Mouse (Mus musculus) frontal cortex, postnatal 10 days (tissue): ENCODE data around the gene Ckap2.

ENCODE experiments used
- DNase-seq, 2 experiments: peaks; one replicate each; pipeline ENCODE4 v3.0.0; 2022; ENCODE audit warnings: low spot score in 2 of 2, mixed read lengths in 1 of 2

Ckap2 gene

DNA sequence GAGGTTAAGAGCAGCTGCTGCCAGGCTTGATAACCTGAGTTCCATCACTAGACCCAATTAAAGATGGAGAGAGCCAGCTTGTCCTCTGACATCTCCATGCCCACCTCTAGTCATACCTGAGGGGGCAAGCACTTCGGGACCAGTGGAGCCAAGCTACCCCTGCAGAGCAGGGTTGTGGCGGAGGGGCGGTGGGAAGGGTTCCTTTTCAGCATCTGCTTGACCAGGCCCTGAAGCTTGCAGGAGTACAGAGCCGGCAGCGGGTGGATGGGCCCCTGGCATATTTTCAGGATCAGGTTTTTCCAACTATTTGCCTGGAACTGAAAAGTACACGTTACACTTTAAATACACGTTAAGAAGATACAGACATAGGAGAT is 37.3 kb downstream of the Ckap2 start:
- no peak for DNase-seq

DNA sequence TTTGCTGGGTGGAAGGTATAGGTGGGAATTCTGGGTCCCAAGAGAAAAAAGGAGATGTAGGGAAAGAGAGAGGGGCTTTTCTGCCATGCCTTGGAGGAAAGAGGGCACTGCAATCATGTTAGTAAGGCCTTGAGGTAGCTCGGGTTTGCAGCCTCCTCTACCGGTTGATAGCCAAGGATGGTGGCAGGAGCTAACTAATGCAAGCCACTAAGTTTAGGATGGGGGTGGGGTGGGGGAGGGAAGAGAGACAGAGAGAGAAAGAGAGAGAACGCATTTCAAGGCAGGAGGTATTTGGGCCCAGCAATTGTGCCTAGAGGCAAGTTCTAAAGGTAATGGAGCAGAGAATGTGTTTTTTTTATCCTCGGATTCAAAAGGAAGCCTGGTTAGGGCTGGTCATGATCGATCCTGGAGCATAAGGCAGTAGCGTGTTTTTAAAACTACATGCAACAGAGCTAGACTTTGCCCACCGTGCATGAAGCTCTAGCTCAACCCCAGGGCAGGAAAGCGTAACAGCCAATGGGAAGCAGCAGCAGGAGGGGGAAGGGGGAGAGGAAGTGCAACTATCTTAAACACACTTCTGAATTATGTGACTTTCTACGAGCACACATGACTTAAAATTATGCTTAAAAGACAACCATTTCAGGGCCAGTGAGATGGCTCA is 37.8 kb downstream of the Ckap2 start:
- DNase-seq: no peak

DNA sequence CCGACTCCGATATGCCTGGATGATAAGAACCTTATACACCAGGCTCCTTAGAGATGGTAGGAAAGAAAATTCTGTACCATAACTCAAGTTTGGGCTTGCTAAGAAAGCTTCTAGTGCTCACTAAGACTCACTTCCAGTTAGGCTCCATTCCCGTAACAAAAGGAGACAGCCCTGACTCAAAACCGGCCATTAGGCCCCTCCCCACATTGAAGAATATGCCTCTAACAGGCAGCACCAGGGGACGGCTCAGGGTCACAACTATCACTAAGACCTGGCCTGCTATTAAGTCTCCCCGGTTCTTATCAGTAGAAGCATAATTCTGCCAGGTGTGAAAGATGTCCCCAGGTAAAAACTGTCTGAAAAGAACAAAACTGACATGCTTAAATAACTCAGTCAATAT is 39.8 kb downstream of the Ckap2 start:
- DNase-seq: no peak

DNA sequence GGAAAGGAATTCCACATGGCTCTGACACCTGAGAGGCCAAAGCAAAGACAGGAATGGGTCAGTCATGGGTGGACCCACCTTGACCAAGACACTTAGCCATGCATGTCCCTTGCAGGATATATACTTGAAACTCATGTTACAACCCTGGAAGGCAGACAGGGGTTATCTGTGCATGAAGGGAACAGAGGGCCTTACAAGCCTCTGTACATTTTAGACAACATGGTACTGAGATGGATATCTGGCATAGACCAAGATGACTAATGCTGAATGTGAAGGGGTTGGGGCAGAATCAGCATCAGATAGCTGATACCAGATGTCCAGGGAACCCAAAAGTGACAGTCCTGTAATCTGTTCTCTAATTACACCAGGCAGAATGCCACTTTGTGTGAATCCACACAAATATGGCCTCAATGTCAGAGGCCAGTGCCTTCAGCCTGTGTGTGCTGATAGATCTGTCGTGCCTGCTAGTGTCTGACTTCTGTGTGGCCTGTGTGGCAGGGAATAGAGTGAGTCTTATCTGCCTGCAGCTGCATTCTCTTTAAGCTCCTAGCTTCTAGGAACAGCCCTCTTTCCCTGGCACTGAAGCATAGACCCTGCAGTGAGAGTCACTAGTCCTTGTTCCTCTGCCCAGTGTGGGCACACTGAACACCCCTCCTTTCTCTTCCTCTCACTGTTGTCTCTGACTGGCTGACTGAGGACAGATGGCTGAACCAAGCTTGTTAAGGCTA is 41.7 kb downstream of the Ckap2 start:
- no peak for DNase-seq

DNA sequence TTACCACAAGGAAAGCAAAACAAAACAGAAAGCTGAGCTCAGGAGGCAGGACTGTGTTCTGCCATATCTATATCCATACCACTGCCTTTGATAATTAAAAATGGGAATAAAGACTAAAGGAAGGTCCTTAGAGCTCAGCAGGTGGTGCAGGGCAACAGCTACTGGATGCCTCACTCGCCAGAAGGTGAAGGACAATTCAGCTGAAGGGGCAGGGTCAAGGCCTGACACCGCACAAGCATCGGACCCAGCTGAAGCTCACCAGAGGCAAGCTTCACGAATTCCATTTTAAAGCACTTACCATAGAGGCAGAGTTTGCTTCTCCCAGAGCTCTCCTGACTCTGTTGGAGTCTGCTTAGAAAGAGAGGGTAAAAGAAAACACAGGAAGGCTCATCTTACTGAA is 43.0 kb downstream of the Ckap2 start:
- DNase-seq: no peak

DNA sequence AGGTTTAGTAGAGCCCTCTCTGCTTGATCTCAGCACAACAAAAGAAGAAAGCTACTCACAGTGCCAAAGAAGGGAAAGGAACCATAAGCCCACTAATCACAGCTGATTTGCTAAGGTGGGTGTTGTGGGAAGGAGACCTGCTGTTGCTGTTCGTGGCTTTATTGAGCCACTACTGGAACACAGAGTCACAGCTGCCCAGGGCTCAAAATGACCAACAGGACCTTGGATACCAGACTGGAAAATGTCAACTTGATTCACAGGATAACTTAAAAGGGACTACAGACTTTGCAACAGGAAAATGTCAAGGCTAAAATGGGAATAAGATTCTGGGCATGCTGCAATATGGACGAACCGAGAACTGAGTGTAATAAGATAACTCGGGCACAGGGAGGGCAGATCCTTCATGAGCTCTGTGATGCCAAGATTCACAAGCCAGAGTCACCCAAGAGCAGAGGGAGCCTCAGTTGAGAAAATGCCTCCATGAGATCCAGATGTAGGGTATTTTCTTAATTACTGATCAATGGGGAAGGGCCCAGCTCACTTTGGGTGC is 43.7 kb downstream of the Ckap2 start:
- DNase-seq: no peak

DNA sequence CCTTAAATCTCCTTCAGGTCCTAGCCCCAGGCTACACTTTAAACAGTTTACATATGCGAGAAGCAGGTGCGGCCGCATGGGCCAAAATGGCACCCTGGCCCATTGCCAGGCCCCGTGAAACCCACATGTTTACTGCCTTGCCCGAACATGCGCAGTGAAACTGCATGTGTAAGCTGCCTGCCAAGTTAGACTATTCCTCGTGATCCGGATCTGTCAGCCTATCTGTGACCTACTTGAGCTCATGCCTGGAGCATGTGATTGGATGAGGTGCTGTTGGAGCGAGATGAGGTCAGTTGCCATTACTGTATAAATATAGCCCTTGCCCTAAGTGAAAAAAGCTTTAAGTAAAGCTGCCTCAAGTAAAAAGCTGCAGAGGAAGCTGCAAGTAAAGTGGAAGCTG is 49.2 kb downstream of the Ckap2 start:
- peak in 1 of 2 experiments; percentile 16 for DNase-seq

DNA sequence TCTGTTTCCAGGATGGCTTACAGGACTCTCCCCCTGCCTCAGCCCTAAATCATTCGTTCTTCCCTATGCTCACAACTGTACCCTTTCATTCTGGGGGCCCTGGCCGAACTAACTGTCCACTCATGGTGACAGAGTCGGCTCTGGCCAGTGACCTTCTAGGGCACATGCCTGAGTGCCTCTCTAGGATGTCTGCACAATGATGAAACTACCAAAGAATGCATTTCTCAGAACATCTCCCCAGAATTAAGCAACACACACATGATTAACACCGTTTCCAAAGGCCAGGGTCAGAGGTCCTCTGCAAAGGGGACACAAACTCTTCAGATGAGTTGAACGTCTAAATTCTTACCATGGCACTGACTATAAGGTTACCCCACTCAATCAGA is 50.9 kb downstream of the Ckap2 start:
- DNase-seq: no peak

DNA sequence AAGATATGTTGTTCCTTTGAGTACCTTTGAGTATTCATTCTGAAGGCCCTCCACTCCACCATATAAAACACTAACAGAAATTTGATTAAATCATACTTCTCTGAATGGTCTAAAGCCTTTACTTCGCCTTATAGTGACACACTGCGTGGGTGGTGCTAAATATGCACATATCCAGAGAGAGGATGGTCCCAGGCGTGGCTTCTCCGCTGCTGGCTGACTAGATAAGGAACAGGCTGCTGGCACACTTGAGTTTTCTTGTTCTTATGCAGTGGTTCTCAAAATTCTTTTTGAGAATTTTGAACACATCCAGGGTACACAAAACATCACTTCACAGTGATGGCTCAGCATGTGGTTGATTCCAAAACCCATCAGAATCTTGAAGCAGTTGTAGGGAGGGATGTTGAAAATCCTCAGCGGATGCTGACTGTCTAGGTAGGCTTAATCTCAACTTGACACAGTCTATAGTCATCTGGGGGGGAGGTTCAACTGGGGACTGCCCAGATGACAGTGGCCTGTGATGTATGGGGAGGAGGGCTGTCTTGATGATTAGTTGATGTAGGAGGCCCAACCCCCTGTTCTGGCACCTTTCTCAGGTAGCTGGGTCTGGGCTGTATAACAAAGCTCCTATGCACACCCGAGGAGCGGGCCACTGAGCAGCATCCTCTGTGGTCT is 51.4 kb downstream of the Ckap2 start:
- DNase-seq: no peak

DNA sequence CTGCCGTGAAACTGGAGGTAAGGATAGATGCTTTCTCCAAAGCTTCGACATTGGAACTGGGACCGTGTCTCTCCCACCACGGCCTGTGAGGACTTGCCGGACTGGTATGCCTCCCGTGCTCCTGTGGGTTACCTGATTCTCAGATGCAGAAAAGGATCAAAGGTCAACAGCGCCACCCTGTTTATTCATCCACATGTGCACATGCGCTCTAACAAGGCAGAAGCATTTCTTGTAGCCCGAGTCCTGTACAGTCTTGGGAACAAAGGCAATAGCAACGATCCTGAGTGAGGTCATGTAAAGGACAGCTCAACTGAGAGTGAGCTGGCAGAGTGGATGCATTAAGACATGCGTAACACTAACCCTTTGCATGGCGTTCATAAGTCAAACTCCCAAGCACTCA is 53.6 kb downstream of the Ckap2 start:
- no peak for DNase-seq

DNA sequence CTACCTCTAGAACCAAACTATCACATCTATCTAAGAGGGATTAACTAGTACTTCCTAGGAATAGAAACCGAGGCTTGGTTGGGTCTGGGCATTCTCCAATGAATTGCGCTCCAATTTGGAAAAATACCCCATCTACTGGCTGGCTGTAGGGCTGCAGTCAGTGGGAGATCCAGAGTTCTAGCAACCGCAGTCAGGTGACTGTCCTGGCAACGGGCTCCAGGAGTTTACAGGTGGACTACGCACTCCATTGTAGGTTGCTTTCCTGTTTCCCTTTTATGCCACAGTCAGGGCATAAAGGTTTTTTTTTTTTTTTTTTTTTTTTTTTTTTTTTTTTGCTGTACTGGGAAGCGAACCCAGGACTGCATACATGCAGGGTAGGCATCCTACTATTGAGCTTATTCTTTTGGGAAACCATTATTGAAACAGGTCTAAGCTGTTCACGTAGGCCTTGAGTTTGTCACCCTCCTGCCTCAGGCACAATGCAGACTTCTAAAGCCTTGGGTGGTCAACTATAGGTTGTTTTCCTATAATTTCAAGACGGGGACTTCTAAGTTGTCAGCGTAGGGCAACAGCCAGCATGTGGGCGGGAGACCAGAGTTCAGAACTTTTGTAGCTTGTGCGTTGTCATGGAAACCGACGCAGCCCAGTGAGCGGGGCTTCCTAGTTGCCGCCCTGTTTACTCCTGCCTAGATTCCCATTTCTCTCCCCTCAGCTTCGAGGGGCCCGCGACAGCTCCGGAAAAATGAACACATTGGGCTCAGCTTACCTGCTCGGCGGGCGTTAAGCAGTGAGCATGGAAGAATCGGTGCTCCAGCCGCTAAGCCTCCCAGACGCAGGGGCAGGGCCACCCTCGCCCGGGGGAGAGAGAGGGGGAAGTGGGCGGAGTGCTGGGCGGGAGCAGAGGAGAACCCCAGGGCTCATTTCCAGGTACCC is 61.1 kb downstream of the Ckap2 start, which contains the start of gene Nek5:
Gene Nek5, minus strand, starts transcription at position 834 of the 933 bp plus-strand sequence.
- no peak for DNase-seq
